Mouse (Mus musculus): Measurements from ENCODE around the gene Sfswap. TPM values are rescaled to one million over a fixed set of nuclear protein-coding genes. Genes with fewer than 3 reads are reported as not detected.
A peak's percentile ranks its signal among the peaks of the same experiment; 100 is the strongest.
"Not testable (repeated sequence)": the region's sequence is repeated elsewhere in the genome, so short reads cannot be mapped to it uniquely, and the experiment has no call there.

Sfswap gene
- total RNA-seq (2021), result 10 to 100 TPM; 46.9 to 47.3 TPM
- long read RNA-seq, experiment 1, transcript Sfswap-201 (18 exons, 3,313 nt), result major isoform, 7 of 22 reads
- long read RNA-seq, experiment 1, partial matches to known transcripts, result 6 of 22 reads
- long read RNA-seq, experiment 1, other reads (novel, unspliced or antisense), result 5 of 22 reads
- long read RNA-seq, experiment 2, partial matches to known transcripts, result 5 of 12 reads
- long read RNA-seq, experiment 2, other reads (novel, unspliced or antisense), result 2 of 12 reads

- intact Hi-C loops (cut with DNase I), result loop anchor here (5.0 kb wide), 2 partner anchors 81 to 109 kb away; partner anchors contain the start of gene Mmp17
- peak; percentile 80 to 83 for DNase-seq
These were observed at the start of gene Sfswap for GRCm38 (mm10) chr5:129500722-129501634. Gene Sfswap, plus strand, starts transcription at chr5:129501221.

GRCm38 (mm10) chr5:129452561-129452960 lies 48.5 kb upstream of the Sfswap start:
- intact Hi-C loops (cut with DNase I), result loop anchor here (10.0 kb wide), 1 partner anchor 278 kb away; no protein-coding TSS in a partner anchor
- DNase-seq, result no peak

- intact Hi-C loops (cut with DNase I), result loop anchor here (10.0 kb wide), 1 partner anchor 280 kb away; no protein-coding TSS in a partner anchor
- peak; percentile 72 to 87 for DNase-seq
These were observed 46.1 kb upstream of the Sfswap start for GRCm38 (mm10) chr5:129454802-129455528.

- no peak for DNase-seq
- intact Hi-C loops (cut with DNase I), result loop anchor here (10.0 kb wide), 1 partner anchor 281 kb away; no protein-coding TSS in a partner anchor
These were observed 45.5 kb upstream of the Sfswap start for GRCm38 (mm10) chr5:129455529-129455896.

GRCm38 (mm10) chr5:129456579-129457140 lies 44.4 kb upstream of the Sfswap start:
- intact Hi-C loops (cut with DNase I), result loop anchor here (10.0 kb wide), 1 partner anchor 282 kb away; no protein-coding TSS in a partner anchor
- no peak for DNase-seq

- no peak for DNase-seq
- intact Hi-C loops (cut with DNase I), result loop anchor here (10.0 kb wide), 1 partner anchor 283 kb away; no protein-coding TSS in a partner anchor
These were observed 42.9 kb upstream of the Sfswap start for GRCm38 (mm10) chr5:129458109-129458508.

GRCm38 (mm10) chr5:129458541-129458940 lies 42.5 kb upstream of the Sfswap start:
- no peak for DNase-seq
- intact Hi-C loops (cut with DNase I), result loop anchor here (10.0 kb wide), 1 partner anchor 284 kb away; no protein-coding TSS in a partner anchor

GRCm38 (mm10) chr5:129460798-129461476 lies 40.1 kb upstream of the Sfswap start:
- peak in 1 of 2 experiments; percentile 17 for DNase-seq
- intact Hi-C loops (cut with DNase I), result no loop called here

- intact Hi-C loops (cut with DNase I); DNase-seq: not testable (repeated sequence)
These were observed 37.4 kb upstream of the Sfswap start for GRCm38 (mm10) chr5:129463648-129464047.

GRCm38 (mm10) chr5:129465788-129466187 lies 35.2 kb upstream of the Sfswap start:
- intact Hi-C loops (cut with DNase I), result no loop called here
- DNase-seq, result no peak

GRCm38 (mm10) chr5:129475532-129476045 lies 25.4 kb upstream of the Sfswap start:
- intact Hi-C loops (cut with DNase I), result no loop called here
- DNase-seq, result no peak

- no peak for DNase-seq
- intact Hi-C loops (cut with DNase I), result loop anchor here (5.0 kb wide), 1 partner anchor 308 kb away; no protein-coding TSS in a partner anchor
These were observed 11.1 kb upstream of the Sfswap start for GRCm38 (mm10) chr5:129489879-129490278.

- DNase-seq, result peak; percentile 14 to 23
- intact Hi-C loops (cut with DNase I), result loop anchor here (5.0 kb wide), 2 partner anchors 81 to 109 kb away; partner anchors contain the start of gene Mmp17
These were observed 650 bp downstream of the Sfswap start for GRCm38 (mm10) chr5:129501671-129502070.

- no peak for DNase-seq
- intact Hi-C loops (cut with DNase I), result no loop called here
These were observed 5.9 kb downstream of the Sfswap start for GRCm38 (mm10) chr5:129506886-129507285.

GRCm38 (mm10) chr5:129518180-129518579 lies 17.2 kb downstream of the Sfswap start:
- peak in 1 of 2 experiments; percentile 22 for DNase-seq
- intact Hi-C loops (cut with DNase I), result loop anchor here (10.0 kb wide), 1 partner anchor 737 kb away; the partner anchor contains the start of genes Sbds and Tyw1

GRCm38 (mm10) chr5:129518786-129519185 lies 17.8 kb downstream of the Sfswap start:
- no peak for DNase-seq
- intact Hi-C loops (cut with DNase I), result loop anchor here (10.0 kb wide), 1 partner anchor 736 kb away; the partner anchor contains the start of genes Sbds and Tyw1

- intact Hi-C loops (cut with DNase I), result loop anchor here (10.0 kb wide), 1 partner anchor 735 kb away; the partner anchor contains the start of genes Sbds and Tyw1
- no peak for DNase-seq
These were observed 18.6 kb downstream of the Sfswap start for GRCm38 (mm10) chr5:129519591-129519990.

GRCm38 (mm10) chr5:129521501-129521900 lies 20.5 kb downstream of the Sfswap start:
- intact Hi-C loops (cut with DNase I), result no loop called here
- DNase-seq, result no peak

- intact Hi-C loops (cut with DNase I), result no loop called here
- no peak for DNase-seq
These were observed 20.9 kb downstream of the Sfswap start for GRCm38 (mm10) chr5:129521913-129522312.
